Mouse (Mus musculus) lung, postnatal 4 days (tissue): ENCODE data around the gene 4930469K13Rik.

Experiments used
- DNase-seq, 2 experiments: peaks; one replicate each; pipeline ENCODE4 v3.0.0; 2021

The 4930469K13Rik gene

GRCm38 (mm10) chr11:33937641-33938040 is 160.7 kb downstream of the 4930469K13Rik start:
- DNase-seq = no peak

GRCm38 (mm10) chr11:33934286-33934685 is 164.1 kb downstream of the 4930469K13Rik start:
- DNase-seq = no peak

GRCm38 (mm10) chr11:33932386-33933111 is 165.8 kb downstream of the 4930469K13Rik start:
- no peak for DNase-seq

DNA sequence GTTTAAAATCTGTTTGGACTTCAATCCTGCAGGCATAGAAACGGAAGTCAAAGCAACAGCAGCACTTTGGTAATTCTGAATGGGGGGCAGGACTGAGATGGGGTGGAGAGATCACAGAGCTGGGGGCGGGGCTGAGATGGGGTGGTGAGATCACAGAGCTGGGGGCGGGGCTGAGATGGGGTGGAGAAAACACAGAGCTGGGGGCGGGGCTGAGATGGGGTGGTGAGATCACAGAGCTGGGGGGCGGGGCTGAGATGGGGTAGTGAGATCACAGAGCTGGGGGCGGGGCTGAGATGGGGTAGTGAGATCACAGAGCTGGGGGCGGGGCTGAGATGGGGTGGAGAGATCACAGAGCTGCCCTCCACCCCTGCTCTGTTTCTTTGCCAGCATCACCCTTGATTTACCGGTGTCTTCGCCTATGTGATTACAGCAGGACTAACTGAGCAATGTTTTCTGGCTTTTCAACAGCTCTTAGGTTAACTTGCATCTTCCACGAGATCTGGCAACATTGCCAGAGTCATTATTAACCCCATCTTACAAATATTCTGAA is 166.4 kb downstream of the 4930469K13Rik start:
- DNase-seq = peak; percentile 46

- DNase-seq = no peak
Observed at GRCm38 (mm10) chr11:33929412-33929811, 168.9 kb downstream of the 4930469K13Rik start.

- DNase-seq = peak in 1 of 2 experiments; percentile 48
Observed at GRCm38 (mm10) chr11:33928658-33929057, 169.7 kb downstream of the 4930469K13Rik start.

- DNase-seq = peak in 1 of 2 experiments; percentile 34
Observed at GRCm38 (mm10) chr11:33927836-33928235, 170.5 kb downstream of the 4930469K13Rik start.

DNA sequence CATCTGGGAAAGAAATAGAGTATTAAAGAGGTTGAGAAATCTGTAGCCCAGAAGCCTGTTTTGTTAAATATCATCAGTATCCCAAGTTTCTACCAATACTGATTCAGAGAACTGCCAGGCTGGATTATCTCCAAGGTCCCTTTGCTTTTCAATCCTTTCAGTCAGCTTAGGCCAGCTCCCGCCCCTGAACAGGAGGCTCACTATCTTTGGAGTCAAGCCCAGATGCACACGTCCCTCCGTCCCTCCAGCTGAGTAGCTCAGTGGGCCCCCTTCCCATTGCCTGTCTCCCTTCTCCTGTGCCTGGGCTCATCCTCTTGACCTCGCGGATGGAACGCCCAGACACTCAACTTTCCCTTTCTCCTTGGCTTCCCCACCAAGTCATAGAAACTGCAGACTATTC is 171.0 kb downstream of the 4930469K13Rik start:
- DNase-seq = no peak

GRCm38 (mm10) chr11:33926551-33926950 is 171.8 kb downstream of the 4930469K13Rik start:
- no peak for DNase-seq

DNA sequence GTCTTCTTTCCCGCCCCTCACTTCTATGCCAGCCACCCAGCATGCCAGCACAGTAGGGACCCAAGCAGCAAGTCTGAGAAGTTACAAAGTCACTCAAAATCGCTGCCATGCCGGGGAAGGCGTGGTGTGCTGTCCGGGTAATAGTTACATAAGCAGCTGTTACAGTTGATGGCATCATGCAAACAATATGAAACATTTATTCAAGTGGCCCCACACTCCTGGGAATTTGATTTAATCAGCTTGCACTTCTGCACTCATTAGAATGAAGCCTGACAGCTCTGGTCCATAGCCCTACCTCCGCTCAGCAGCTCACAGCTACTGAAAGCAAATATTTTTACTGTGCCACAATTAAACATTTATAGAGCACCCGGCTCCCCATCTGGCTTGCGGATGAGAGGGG is 172.6 kb downstream of the 4930469K13Rik start:
- DNase-seq = no peak
